Mouse (Mus musculus): ENCODE measurements around the gene Cinp.

DNA sequence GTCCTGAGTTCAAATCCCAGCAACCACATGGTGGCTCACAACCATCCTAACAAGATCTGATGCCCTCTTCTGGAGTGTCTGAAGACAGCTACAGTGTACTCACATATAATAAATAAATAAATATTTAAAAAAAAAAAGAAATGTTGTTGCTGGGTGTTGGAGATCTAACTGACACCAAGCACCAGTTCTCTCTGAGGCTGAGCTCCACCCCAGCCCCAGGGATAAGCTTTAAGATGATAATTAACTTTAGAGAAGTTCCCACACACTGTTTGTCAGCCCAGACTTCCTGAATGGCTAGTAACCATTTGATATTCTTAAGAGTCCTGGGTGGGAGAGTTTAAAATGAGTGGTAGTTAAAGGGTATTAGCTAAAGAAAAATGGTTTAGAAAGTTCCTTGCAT, 28.7 kb downstream of the Cinp start:
- TF ChIP-seq CTCF (IDR thresholded peaks at IDR 0.05; ENCODE audit: low read depth, low read length), result no peak
- TF ChIP-seq POLR2A (IDR thresholded peaks at IDR 0.05; ENCODE audit: insufficient read depth, low read length), result no peak
- TF ChIP-seq EP300 (IDR thresholded peaks at IDR 0.05; ENCODE audit: insufficient read depth, low read depth, low read length), result no peak

All from ES-Bruce4 (cell line).